Mouse (Mus musculus) forebrain, embryonic 11.5 days (tissue): Measurements from ENCODE around the gene Bicral. TPM values are rescaled to one million over a fixed set of nuclear protein-coding genes. Genes with fewer than 3 reads are reported as not detected.

Source experiments
- ATAC-seq: fragments of 200-750 bp; cut with Nextera tagmentation; replicated peaks from 2 replicates; pipeline ENCODE4 v1.8.0; 2017; ENCODE audit warnings: moderate TSS enrichment; ENCODE audit not compliant: low FRiP score
- DNase-seq: peaks from one replicate; pipeline ENCODE4 v3.0.0-alpha.2; 2017; ENCODE audit warnings: low spot score
- H3K27ac ChIP-seq: fragments of 300-500 bp; sonication (generic); 2 replicates; pipeline ENCODE4 v1.5.1; 2014; ENCODE audit warnings: low read depth, low read length
- H3K27me3 ChIP-seq: fragments of 300-500 bp; sonication (generic); 2 replicates; pipeline ENCODE4 v1.6.1; 2014; ENCODE audit warnings: mild to moderate bottlenecking, low read length, mixed read lengths; ENCODE audit not compliant: control insufficient read depth, insufficient read depth
- H3K36me3 ChIP-seq: fragments of 300-500 bp; sonication (generic); 2 replicates; pipeline ENCODE4 v1.6.1; 2014; ENCODE audit warnings: mild to moderate bottlenecking, low read length, moderate library complexity, mixed read lengths; ENCODE audit not compliant: control insufficient read depth, insufficient read depth
- H3K4me1 ChIP-seq: fragments of 300-500 bp; sonication (generic); replicated peaks from 2 replicates; pipeline ENCODE4 v1.6.1; 2014; ENCODE audit warnings: low read length, mixed read lengths; ENCODE audit not compliant: control insufficient read depth, insufficient read depth
- H3K4me2 ChIP-seq: fragments of 300-500 bp; sonication (generic); 2 replicates; pipeline ENCODE4 v1.6.1; 2014; ENCODE audit warnings: low read depth, mild to moderate bottlenecking, low read length, moderate library complexity, mixed read lengths; ENCODE audit not compliant: severe bottlenecking
- H3K4me3 ChIP-seq: fragments of 300-500 bp; sonication (generic); 2 replicates; pipeline ENCODE4 v1.5.1; 2014; ENCODE audit warnings: low read depth, low read length
- H3K9ac ChIP-seq: fragments of 300-500 bp; sonication (generic); 2 replicates; pipeline ENCODE4 v1.6.1; 2014; ENCODE audit warnings: low read length
- H3K9me3 ChIP-seq: fragments of 300-500 bp; sonication (generic); 2 replicates; pipeline ENCODE4 v1.6.1; 2016; ENCODE audit warnings: low read length, mixed read lengths; ENCODE audit not compliant: control insufficient read depth
- WGBS: fragments of 180-500 bp; shearing (Covaris S2); extraction: QIAGEN DNeasy Blood & Tissue Kit; methylation state at CpG from one replicate; pipeline ENCODE4 v1.1.7; 2014; 5-methylcytosine and 5-hydroxymethylcytosine counted together
- polyA plus RNA-seq: library from polyadenylated mRNA; unstranded; fragments of >200 nt; fragmentation: Nextera tagmentation; extraction: Ambion mirVana; gene quantifications from 2 replicates; pipeline ENCODE4 v1.2.1, GENCODE M21; 2014

Bicral gene
- polyA plus RNA-seq, 1 experiment from 2014 or later, result 7.2 TPM

- Histone ChIP-seq H3K4me1 (no peaks in the 10 kb centered on the region; the same call in 1 of the 2 replicates), H3K4me3 (no peak overlapping the region), H3K27ac (no peak overlapping the region), H3K36me3 (no peaks in the 10 kb centered on the region), H3K9ac (no peak overlapping the region), H3K4me2 (no peak overlapping the region), H3K27me3 (no peaks in the 10 kb centered on the region), H3K9me3 (no peaks in the 10 kb centered on the region)
- ATAC-seq (no peak), DNase-seq (no peak)
- 80% methylated on average over 7 of the region's 7 CpGs for whole genome bisulfite sequencing
Measured at GRCm38 (mm10) chr17:46864566-46865195, 6.4 kb upstream of the Bicral start.

GRCm38 (mm10) chr17:46860120-46860519 is 1.8 kb upstream of the Bicral start:
- 80% methylated on average over 4 of the region's 4 CpGs for WGBS
- peaks cover 4% of the 10 kb centered on the region; the same call in 1 of the 2 replicates for H3K4me1 ChIP-seq
- H3K4me2 ChIP-seq, result no peak overlapping the region
- H3K9ac ChIP-seq, result no peak overlapping the region
- ATAC-seq, result no peak
- H3K9me3 ChIP-seq, result no peaks in the 10 kb centered on the region
- no peaks in the 10 kb centered on the region for H3K27me3 ChIP-seq
- no peak overlapping the region for H3K27ac ChIP-seq
- H3K36me3 ChIP-seq, result no peaks in the 10 kb centered on the region
- no peak overlapping the region for H3K4me3 ChIP-seq
- DNase-seq, result no peak

DNA sequence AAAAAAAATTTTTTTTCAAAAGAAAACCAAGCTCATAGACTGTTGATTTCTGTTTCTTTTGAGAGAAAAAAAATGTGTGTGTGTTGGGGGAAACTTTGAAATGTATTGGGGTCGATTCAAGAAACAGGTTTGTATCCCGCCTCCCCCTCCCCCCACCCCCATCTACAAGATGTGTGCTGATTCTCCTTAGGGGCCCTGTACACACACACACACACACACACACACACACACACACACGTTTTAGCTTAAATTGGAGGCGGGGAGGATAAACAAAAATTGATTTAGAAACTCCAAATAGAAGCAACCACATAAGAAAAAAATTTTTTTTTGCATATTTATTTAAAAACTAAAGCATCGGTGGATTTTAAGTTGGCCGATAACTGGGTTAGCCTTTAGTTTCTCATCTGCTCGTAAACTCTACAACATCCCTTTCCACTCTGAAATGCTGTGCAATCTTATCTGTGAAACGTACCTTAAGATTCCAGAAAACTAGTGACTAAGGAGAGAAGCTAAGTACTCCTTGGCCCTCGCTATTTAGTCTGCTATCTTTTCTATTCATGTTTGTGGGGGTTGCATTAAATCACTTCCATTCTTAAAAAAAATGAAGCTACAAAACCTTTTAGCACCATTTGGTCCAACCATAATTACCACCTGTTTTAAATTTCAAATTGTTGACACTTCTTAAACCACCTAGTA is 615 bp upstream of the Bicral start:
- 29% methylated on average over 9 of the region's 9 CpGs for WGBS
- Histone ChIP-seq H3K27ac (peak overlapping the region; percentile 100), H3K9ac (peak overlapping the region; percentile 100), H3K9me3 (no peaks in the 10 kb centered on the region), H3K4me3 (peak overlapping the region; percentile 99), H3K4me1 (peaks cover 4% of the 10 kb centered on the region; the same call in 1 of the 2 replicates), H3K4me2 (peak overlapping the region; percentile 48), H3K27me3 (no peaks in the 10 kb centered on the region), H3K36me3 (no peaks in the 10 kb centered on the region)
- ATAC-seq, result no peak
- peak; percentile 70 for DNase-seq

DNA sequence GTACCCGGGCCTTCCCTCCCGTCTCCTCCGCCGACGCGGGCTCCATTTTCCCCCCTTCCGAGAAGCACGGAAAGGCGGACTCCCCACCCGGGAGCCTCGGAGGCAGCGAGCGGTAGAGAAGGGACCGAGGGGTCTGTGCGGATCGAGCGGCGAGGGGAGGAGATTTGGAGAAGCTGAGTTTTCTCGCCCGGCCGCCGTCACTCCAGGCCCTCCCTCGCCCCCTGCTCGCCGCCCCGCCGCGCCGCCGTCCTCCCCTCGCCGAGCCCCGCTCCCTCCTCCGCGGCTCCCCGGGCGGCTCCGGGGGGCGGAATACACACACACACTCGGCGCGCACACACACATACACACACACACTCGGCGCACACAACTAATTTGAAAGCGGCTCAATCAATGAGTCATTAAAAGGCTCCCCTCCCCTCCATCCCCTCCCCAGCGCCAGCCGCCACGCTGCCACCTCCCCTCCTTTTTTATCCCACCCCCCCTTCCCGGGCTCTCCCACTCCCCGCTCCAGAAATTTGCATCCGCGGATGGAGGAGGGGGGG is 850 bp downstream of the Bicral start:
- ATAC-seq (peak; percentile 84), DNase-seq (peak; percentile 92)
- Histone ChIP-seq H3K4me1 (peaks cover 6% of the 10 kb centered on the region; the same call in 1 of the 2 replicates), H3K36me3 (no peaks in the 10 kb centered on the region), H3K27ac (peak overlapping the region; percentile 100), H3K9me3 (no peaks in the 10 kb centered on the region), H3K4me2 (peak overlapping the region; percentile 48), H3K9ac (peak overlapping the region; percentile 100), H3K27me3 (no peaks in the 10 kb centered on the region), H3K4me3 (peak overlapping the region; percentile 99)
- under 1% methylated on average over 42 of the region's 52 CpGs for WGBS

DNA sequence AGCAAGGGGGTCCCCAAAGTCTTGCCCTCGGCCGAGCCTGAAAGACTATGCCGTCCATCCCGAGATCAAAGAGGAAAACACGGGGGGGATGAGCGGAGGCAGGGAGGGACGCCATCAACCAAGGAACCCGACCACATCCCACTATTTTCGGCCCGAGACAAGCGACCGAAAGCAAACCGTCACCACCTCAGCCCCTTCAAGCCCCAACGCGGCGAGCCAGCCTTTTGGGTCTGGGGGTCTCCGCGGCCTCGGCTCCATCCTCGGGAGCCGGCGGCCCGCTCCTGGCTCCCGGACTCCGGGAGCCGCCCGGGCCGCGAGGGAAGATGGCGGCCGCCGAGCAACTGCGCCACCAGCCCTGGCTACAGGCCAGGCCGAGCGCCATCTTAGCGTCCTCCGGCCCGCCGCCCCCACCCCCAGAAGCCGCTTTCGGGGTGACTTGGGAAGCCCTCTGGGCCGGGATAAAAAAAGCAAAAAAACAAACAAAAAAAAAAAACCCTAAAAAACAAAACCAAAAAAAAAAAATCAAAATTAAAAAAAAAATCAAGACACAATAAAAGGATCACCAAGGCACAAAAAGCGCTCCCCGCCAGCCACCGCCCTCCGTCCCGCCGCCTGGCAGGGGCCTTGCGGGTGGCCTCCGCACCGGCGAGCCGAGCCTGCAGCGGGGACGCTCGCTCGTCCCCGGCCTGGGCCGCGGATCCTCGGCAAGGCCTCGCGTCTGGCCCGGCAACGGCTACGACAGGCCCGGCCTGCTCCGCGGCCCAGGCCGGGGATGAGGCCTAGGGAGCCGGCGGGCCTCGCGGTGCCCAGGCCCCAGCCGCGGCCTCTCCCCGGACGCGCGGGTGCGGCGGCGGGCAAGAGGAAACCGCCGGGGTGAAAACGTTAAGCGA is 1.6 kb downstream of the Bicral start:
- DNase-seq, result peak; percentile 87
- peak overlapping the region; percentile 100 for H3K27ac ChIP-seq
- H3K9me3 ChIP-seq, result no peaks in the 10 kb centered on the region
- H3K4me1 ChIP-seq, result peaks cover 6% of the 10 kb centered on the region; the same call in 1 of the 2 replicates
- H3K4me3 ChIP-seq, result peak overlapping the region; percentile 99
- H3K36me3 ChIP-seq, result no peaks in the 10 kb centered on the region
- under 1% methylated on average over 77 of the region's 87 CpGs for WGBS
- H3K27me3 ChIP-seq, result no peaks in the 10 kb centered on the region
- peak overlapping the region; percentile 48 for H3K4me2 ChIP-seq
- peak; percentile 44 for ATAC-seq
- H3K9ac ChIP-seq, result peak overlapping the region; percentile 100

- no peak for DNase-seq
- Histone ChIP-seq H3K4me1 (peaks cover 6% of the 10 kb centered on the region; the same call in 1 of the 2 replicates), H3K36me3 (no peaks in the 10 kb centered on the region), H3K4me3 (peak overlapping the region; percentile 99), H3K4me2 (peak overlapping the region; percentile 48), H3K9ac (peak overlapping the region; percentile 100), H3K27ac (peak overlapping the region; percentile 100), H3K9me3 (no peaks in the 10 kb centered on the region), H3K27me3 (no peaks in the 10 kb centered on the region)
- 33% methylated on average over 4 of the region's 4 CpGs for WGBS
- ATAC-seq, result no peak
Measured at GRCm38 (mm10) chr17:46856107-46856388, 2.2 kb downstream of the Bicral start.

- no peaks in the 10 kb centered on the region for H3K9me3 ChIP-seq
- H3K36me3 ChIP-seq, result no peaks in the 10 kb centered on the region
- no peak for DNase-seq
- H3K4me2 ChIP-seq, result peak overlapping the region; percentile 48
- H3K27ac ChIP-seq, result peak overlapping the region; percentile 100
- H3K4me1 ChIP-seq, result peaks cover 6% of the 10 kb centered on the region; the same call in 1 of the 2 replicates
- peak overlapping the region; percentile 100 for H3K9ac ChIP-seq
- H3K27me3 ChIP-seq, result no peaks in the 10 kb centered on the region
- no peak for ATAC-seq
- H3K4me3 ChIP-seq, result peak overlapping the region; percentile 99
- 77% methylated on average over 15 of the region's 15 CpGs for WGBS
Measured at GRCm38 (mm10) chr17:46855328-46856106, 2.8 kb downstream of the Bicral start.
